In genomic region chrX:13656721-13657120, GRCm38 (mm10) we compare ENCODE assay signal across 10 mouse cellular contexts. TPM values are rescaled to one million over a fixed set of nuclear protein-coding genes. Genes with fewer than 3 reads are reported as not detected.
A peak's percentile ranks its signal among the peaks of the same experiment; 100 is the strongest.
DNase-seq lines count a peak whose midpoint lies in the region; ATAC-seq lines count a peak whose summit lies in the region.
"Had no signal": no experiment of that assay in that cellular context is flagged by ENCODE, and none has a peak within 500 bp of the region (broad histone marks: within the 10 kb centered on the region; RNA-seq: fewer than 3 reads in every experiment).

No protein-coding gene starts in this region.

- no peak overlapping the region for H3K27ac ChIP-seq in hindbrain, embryonic 14.5 days
- no peak overlapping the region for H3K27ac ChIP-seq in hindbrain, embryonic 16.5 days (ENCODE audit: low read depth, low read length)
- no peak overlapping the region for H3K27ac ChIP-seq in midbrain, embryonic 10.5 days (replicated peaks)
- H3K27ac ChIP-seq: embryonic facial prominence, embryonic 13.5 days; limb, embryonic 12.5 days had no signal

- WGBS in hindbrain, embryonic 14.5 days: 9% methylated on average over 1 of the region's 1 CpGs
- WGBS in hindbrain, embryonic 16.5 days: 0% methylated on average over 1 of the region's 1 CpGs
- 8% methylated on average over 1 of the region's 1 CpGs for WGBS in midbrain, embryonic 10.5 days

- ATAC-seq in hindbrain, embryonic 14.5 days (ENCODE audit: low FRiP score): no peak
- ATAC-seq in hindbrain, embryonic 16.5 days: no peak

- H3K9me3 ChIP-seq in hindbrain, embryonic 14.5 days (ENCODE audit: control insufficient read depth, low read length): no peaks in the 10 kb centered on the region
- H3K9me3 ChIP-seq in hindbrain, embryonic 16.5 days (ENCODE audit: control insufficient read depth, low read length): no peaks in the 10 kb centered on the region
- no peaks in the 10 kb centered on the region for H3K9me3 ChIP-seq in midbrain, embryonic 10.5 days (replicated peaks)
- H3K9me3 ChIP-seq: embryonic facial prominence, embryonic 13.5 days; limb, embryonic 12.5 days had no signal

- H3K27me3 ChIP-seq in hindbrain, embryonic 14.5 days (ENCODE audit: control insufficient read depth, insufficient read depth, low read length): 0 out of 2 replicates have a peak, but pooled peaks cover 2% of the 10 kb centered on the region
- H3K27me3 ChIP-seq in hindbrain, embryonic 16.5 days (replicated peaks; ENCODE audit: control insufficient read depth, insufficient read depth, low read length): no peaks in the 10 kb centered on the region
- H3K27me3 ChIP-seq in midbrain, embryonic 10.5 days (ENCODE audit: low read depth, poor library complexity, severe bottlenecking): peaks cover 14% of the 10 kb centered on the region; the same call in 1 of the 2 replicates
- H3K27me3 ChIP-seq: embryonic facial prominence, embryonic 13.5 days; limb, embryonic 12.5 days had no signal

- no peak overlapping the region for H3K4me2 ChIP-seq in hindbrain, embryonic 14.5 days (replicated peaks)
- H3K4me2 ChIP-seq in hindbrain, embryonic 16.5 days (ENCODE audit: low read length): no peak overlapping the region
- H3K4me2 ChIP-seq: embryonic facial prominence, embryonic 13.5 days; limb, embryonic 12.5 days had no signal

- H3K9ac ChIP-seq in hindbrain, embryonic 14.5 days: no peak overlapping the region
- H3K9ac ChIP-seq in hindbrain, embryonic 16.5 days (ENCODE audit: low read depth, low read length): no peak overlapping the region
- H3K9ac ChIP-seq: embryonic facial prominence, embryonic 13.5 days; limb, embryonic 12.5 days had no signal

- DNase-seq in hindbrain, embryonic 14.5 days (ENCODE audit: low spot score): peak; percentile 67
- DNase-seq in A20 (ENCODE audit: low read depth, low spot score): peak; percentile 67
- peak; percentile 39 for DNase-seq in Muller cell, postnatal 12 days (ENCODE audit: inconsistent ontology term)
- peak; percentile 69 to 72 for DNase-seq in cerebellum, postnatal 10 days
- peak; percentile 50 for DNase-seq in kidney, postnatal 14 days
- DNase-seq in retina, embryonic 14.5 days (ENCODE audit: low spot score): peak; percentile 68
- no peak for DNase-seq in midbrain, embryonic 10.5 days (ENCODE audit: low spot score)

- no peaks in the 10 kb centered on the region for H3K36me3 ChIP-seq in hindbrain, embryonic 14.5 days (replicated peaks; ENCODE audit: control insufficient read depth, insufficient read depth)
- no peaks in the 10 kb centered on the region for H3K36me3 ChIP-seq in hindbrain, embryonic 16.5 days (ENCODE audit: control insufficient read depth, insufficient read depth, low read length)
- no peaks in the 10 kb centered on the region for H3K36me3 ChIP-seq in midbrain, embryonic 10.5 days
- H3K36me3 ChIP-seq: embryonic facial prominence, embryonic 13.5 days; limb, embryonic 12.5 days had no signal

- H3K4me3 ChIP-seq in hindbrain, embryonic 14.5 days (replicated peaks; ENCODE audit: low read length): no peak overlapping the region
- H3K4me3 ChIP-seq in hindbrain, embryonic 16.5 days (ENCODE audit: low read length): no peak overlapping the region
- H3K4me3 ChIP-seq in midbrain, embryonic 10.5 days: no peak overlapping the region
- H3K4me3 ChIP-seq: embryonic facial prominence, embryonic 13.5 days; limb, embryonic 12.5 days had no signal

- no peaks in the 10 kb centered on the region for H3K4me1 ChIP-seq in hindbrain, embryonic 14.5 days (replicated peaks; ENCODE audit: control insufficient read depth, insufficient read depth, low read length)
- H3K4me1 ChIP-seq in hindbrain, embryonic 16.5 days (ENCODE audit: control insufficient read depth, insufficient read depth, low read depth, low read length): no peaks in the 10 kb centered on the region
- no peaks in the 10 kb centered on the region for H3K4me1 ChIP-seq in midbrain, embryonic 10.5 days
- H3K4me1 ChIP-seq: embryonic facial prominence, embryonic 13.5 days; limb, embryonic 12.5 days had no signal

RNA-seq across cellular contexts. Expression of gene Gpr82, which starts 4.4 kb away (rescaled TPM):
- 0.21 and 0.79 TPM in 2 replicates for polyA plus RNA-seq in hindbrain, embryonic 14.5 days (2014; fragmentation: Nextera tagmentation; extraction: Ambion mirVana)
- polyA plus RNA-seq in hindbrain, embryonic 16.5 days (2015; fragmentation: Nextera tagmentation; extraction: Ambion mirVana): 0.27 and 0.35 TPM in 2 replicates
- polyA plus RNA-seq in midbrain, embryonic 10.5 days (2016; fragmentation: Nextera tagmentation; extraction: Ambion mirVana): 0.31 and 0.39 TPM in 2 replicates

RNA-seq across cellular contexts. Expression of gene Gpr34, which starts 24.8 kb away (rescaled TPM):
- 2.9 and 3.1 TPM in 2 replicates for polyA plus RNA-seq in hindbrain, embryonic 14.5 days (2014; fragmentation: Nextera tagmentation; extraction: Ambion mirVana)
- polyA plus RNA-seq in hindbrain, embryonic 16.5 days (2015; fragmentation: Nextera tagmentation; extraction: Ambion mirVana): 3.7 and 4.3 TPM in 2 replicates
- polyA plus RNA-seq in midbrain, embryonic 10.5 days (2016; fragmentation: Nextera tagmentation; extraction: Ambion mirVana): 0.89 and 1.6 TPM in 2 replicates
